Mouse (Mus musculus) myocyte (in vitro differentiated cells): Measurements from ENCODE around the gene Cd37.

Source experiments
- CEBPB ChIP-seq: IDR thresholded peaks from 2 replicates; pipeline ENCODE4 v1.6.1; 2011; ENCODE audit warnings: mild to moderate bottlenecking, moderate library complexity; ENCODE audit not compliant: poor library complexity, insufficient read depth, severe bottlenecking
- E2F4 ChIP-seq: IDR thresholded peaks from one replicate; pipeline ENCODE4 v1.6.1; 2011; ENCODE audit warnings: mild to moderate bottlenecking, control low read depth, moderate library complexity; ENCODE audit not compliant: insufficient read depth
- MYOD1 ChIP-seq, 3 experiments: IDR thresholded peaks; one replicate each; pipeline ENCODE4 v1.6.1; 2011; ENCODE audit warnings: control low read depth in 2 of 3, low read depth in 2 of 3, mild to moderate bottlenecking in 2 of 3, moderate library complexity in 1 of 3; ENCODE audit not compliant: insufficient read length in 2 of 3, control insufficient read depth in 1 of 3
- MYOG ChIP-seq, 3 experiments: IDR thresholded peaks; one replicate each; pipeline ENCODE4 v1.6.1; 2011; ENCODE audit warnings: control low read depth in 2 of 3, low read depth in 2 of 3, mild to moderate bottlenecking in 2 of 3; ENCODE audit not compliant: insufficient read length in 2 of 3, control insufficient read depth in 1 of 3, insufficient read depth in 1 of 3
- POLR2A ChIP-seq: IDR thresholded peaks from one replicate; pipeline ENCODE4 v1.6.1; 2011; ENCODE audit warnings: low read depth, mild to moderate bottlenecking, control low read depth, moderate library complexity; ENCODE audit not compliant: insufficient read length
- POLR2AphosphoS2 ChIP-seq: IDR thresholded peaks from one replicate; pipeline ENCODE4 v1.6.1; 2011; ENCODE audit warnings: low read depth, control low read depth; ENCODE audit not compliant: insufficient read length
- REST ChIP-seq: IDR thresholded peaks from one replicate; pipeline ENCODE4 v1.6.1; 2011; ENCODE audit warnings: mild to moderate bottlenecking, control low read depth, moderate library complexity; ENCODE audit not compliant: insufficient read depth, insufficient read length
- SRF ChIP-seq: IDR thresholded peaks from one replicate; pipeline ENCODE4 v1.6.1; 2011; ENCODE audit warnings: low read depth; ENCODE audit not compliant: control insufficient read depth, insufficient read length
- TCF3 ChIP-seq: IDR thresholded peaks from one replicate; pipeline ENCODE4 v1.6.1; 2011; ENCODE audit warnings: low read depth, control low read depth; ENCODE audit not compliant: insufficient read length
- USF1 ChIP-seq: IDR thresholded peaks from one replicate; pipeline ENCODE4 v1.6.1; 2011; ENCODE audit warnings: low read depth, mild to moderate bottlenecking, control low read depth, moderate library complexity

- no peak for TF ChIP-seq MYOG (IDR thresholded peaks at IDR 0.05; ENCODE audit: control insufficient read depth in 1 of 3, insufficient read depth in 1 of 3, insufficient read length in 2 of 3, low read depth in 2 of 3)
- no peak for TF ChIP-seq POLR2AphosphoS2
- TF ChIP-seq POLR2A: no peak
- TF ChIP-seq E2F4: no peak
- no peak for TF ChIP-seq SRF
- no peak for TF ChIP-seq REST
- no peak for TF ChIP-seq USF1
- no peak for TF ChIP-seq MYOD1 (IDR thresholded peaks at IDR 0.05; ENCODE audit: control insufficient read depth in 1 of 3, insufficient read length in 2 of 3, low read depth in 2 of 3)
- TF ChIP-seq CEBPB: no peak
- TF ChIP-seq TCF3: no peak
Observed at GRCm38 (mm10) chr7:45226421-45226820, 12.5 kb downstream of the Cd37 start.
